Mouse (Mus musculus) thymus, adult 2 months (tissue): ENCODE results near the gene Ext2. TPM values are rescaled to one million over a fixed set of nuclear protein-coding genes. Genes with fewer than 3 reads are reported as not detected.

Experiments used
- DNase-seq: peaks from one replicate; pipeline ENCODE4 v3.0.0; 2021
- H3K27ac ChIP-seq: fragments of 200-500 bp; 2 replicates; pipeline ENCODE4 v1.5.1; 2012; ENCODE audit warnings: low read length, control low read depth; ENCODE audit not compliant: control insufficient read depth, insufficient read depth
- H3K27me3 ChIP-seq: fragments of 200-500 bp; 2 replicates; pipeline ENCODE4 v1.6.1; 2012; ENCODE audit warnings: mild to moderate bottlenecking, low read length, moderate library complexity, mixed read lengths; ENCODE audit not compliant: control insufficient read depth, insufficient read depth
- H3K36me3 ChIP-seq: fragments of 200-500 bp; 2 replicates; pipeline ENCODE4 v1.6.1; 2012; ENCODE audit warnings: mild to moderate bottlenecking, low read length, moderate library complexity; ENCODE audit not compliant: control insufficient read depth, insufficient read depth
- H3K4me1 ChIP-seq: fragments of 200-500 bp; replicated peaks from 2 replicates; pipeline ENCODE4 v1.6.1; 2012; ENCODE audit warnings: low read length; ENCODE audit not compliant: control insufficient read depth, insufficient read depth
- H3K4me3 ChIP-seq: fragments of 200-500 bp; 2 replicates; pipeline ENCODE4 v1.5.1; 2012; ENCODE audit warnings: mild to moderate bottlenecking, low read length, control low read depth, moderate library complexity; ENCODE audit not compliant: control insufficient read depth, insufficient read depth
- CTCF ChIP-seq: fragments of 200-500 bp; IDR thresholded peaks from 2 replicates; pipeline ENCODE4 v1.5.1; 2012; ENCODE audit warnings: mild to moderate bottlenecking, control low read depth, low read length, moderate library complexity, borderline replicate concordance; ENCODE audit not compliant: control insufficient read depth, poor library complexity, insufficient read depth; ENCODE audit errors: extremely low read depth
- POLR2A ChIP-seq: fragments of 200-500 bp; IDR thresholded peaks from 2 replicates; pipeline ENCODE4 v1.6.1; 2012; ENCODE audit warnings: mild to moderate bottlenecking, low read length, control low read depth, moderate library complexity; ENCODE audit not compliant: control insufficient read depth, poor library complexity, insufficient read depth; ENCODE audit errors: extremely low read depth
- WGBS: fragments of 180-500 bp; shearing (Covaris S2); methylation state at CpG from one replicate; pipeline ENCODE4 v1.1.7; 2018; 5-methylcytosine and 5-hydroxymethylcytosine counted together
- polyA plus RNA-seq: library from polyadenylated mRNA; depleted of rRNA; stranded (reverse); fragments of >200 nt; gene quantifications from 2 replicates; pipeline ENCODE4 v1.2.3, GENCODE M21; 2012; rRNA removed

The Ext2 gene
- polyA plus RNA-seq: 44.3 and 46.6 TPM in 2 replicates

GRCm38 (mm10) chr2:93822045-93822749, at the start of gene Ext2:
Ext2 (minus strand) TSS chr2:93822568.
- peak; percentile 100 for TF ChIP-seq CTCF
- peak; percentile 66 for TF ChIP-seq POLR2A
- DNase-seq: peak; percentile 91
- H3K36me3 ChIP-seq: no peaks in the 10 kb centered on the region
- peak within 1 kb of the TSS; percentile 65 for H3K4me3 ChIP-seq
- H3K27me3 ChIP-seq: no peaks in the 10 kb centered on the region
- H3K4me1 ChIP-seq: peaks cover 4% of the 10 kb centered on the region; the same call in 1 of the 2 replicates
- WGBS: 2% methylated on average over 66 of the region's 66 CpGs
- no peak within 1 kb of the TSS for H3K27ac ChIP-seq

GRCm38 (mm10) chr2:93871411-93871925, 49.1 kb upstream of the Ext2 start:
- H3K36me3 ChIP-seq: no peaks in the 10 kb centered on the region

GRCm38 (mm10) chr2:93870842-93871241, 48.5 kb upstream of the Ext2 start:
- DNase-seq: peak; percentile 41
- H3K27me3 ChIP-seq: no peaks in the 10 kb centered on the region

More at GRCm38 (mm10) chr2:93871411-93871925, 49.1 kb upstream of the Ext2 start:
- H3K4me1 ChIP-seq: no peaks in the 10 kb centered on the region
- TF ChIP-seq CTCF (no peak), POLR2A (no peak)
- no peak for DNase-seq
- WGBS: 97% methylated on average over 4 of the region's 4 CpGs
- H3K27me3 ChIP-seq: no peaks in the 10 kb centered on the region
- no peak overlapping the region for H3K27ac ChIP-seq
- H3K4me3 ChIP-seq: no peak overlapping the region

DNA sequence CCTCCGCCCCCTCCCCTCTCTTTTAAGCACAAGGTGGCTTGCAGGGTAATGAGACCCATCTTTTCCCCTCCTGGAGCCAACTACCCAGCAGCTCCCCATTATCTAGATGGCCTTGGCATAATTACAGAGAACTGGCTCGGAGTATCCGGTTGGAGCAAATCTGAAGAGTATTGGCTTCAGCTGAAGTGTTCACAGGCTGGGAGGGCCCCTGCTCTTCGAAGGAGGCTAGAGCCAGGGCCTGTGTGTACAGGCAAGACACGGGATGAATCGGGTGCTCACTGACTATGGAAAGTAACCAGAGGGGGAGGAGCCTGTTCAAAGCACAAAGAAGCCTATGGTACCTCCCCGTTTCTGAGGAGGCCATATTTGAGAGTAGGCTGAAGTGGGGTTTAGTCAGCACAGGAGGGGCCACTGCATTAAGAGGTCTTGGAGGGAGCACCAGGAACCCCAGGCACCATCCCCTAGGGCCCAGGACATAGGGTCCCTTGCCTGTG, 46.8 kb upstream of the Ext2 start, which contains the start of gene Accsl:
TSS of gene Accsl (minus strand) at position 51 of the 494 bp plus-strand sequence.
- TF ChIP-seq CTCF: no peak
- TF ChIP-seq POLR2A: no peak
- DNase-seq: no peak
- no peak within 1 kb of the TSS for H3K27ac ChIP-seq
- no peaks in the 10 kb centered on the region for H3K36me3 ChIP-seq
- no peaks in the 10 kb centered on the region for H3K27me3 ChIP-seq
- H3K4me3 ChIP-seq: no peak within 1 kb of the TSS
- no peaks in the 10 kb centered on the region for H3K4me1 ChIP-seq
- WGBS: 69% methylated on average over 7 of the region's 7 CpGs

More at GRCm38 (mm10) chr2:93870842-93871241, 48.5 kb upstream of the Ext2 start:
- Histone ChIP-seq H3K27ac (no peak overlapping the region), H3K4me1 (no peaks in the 10 kb centered on the region), H3K36me3 (no peaks in the 10 kb centered on the region), H3K4me3 (no peak overlapping the region)
- WGBS: 50% methylated on average over 4 of the region's 4 CpGs
- peak; percentile 21; the same call in 1 of the 2 replicates for TF ChIP-seq CTCF
- TF ChIP-seq POLR2A: no peak

GRCm38 (mm10) chr2:93868566-93868965, 46.2 kb upstream of the Ext2 start:
- Histone ChIP-seq H3K27ac (no peak overlapping the region), H3K27me3 (no peaks in the 10 kb centered on the region), H3K4me3 (no peak overlapping the region), H3K36me3 (no peaks in the 10 kb centered on the region), H3K4me1 (no peaks in the 10 kb centered on the region)
- no peak for TF ChIP-seq POLR2A
- 92% methylated on average over 11 of the region's 11 CpGs for WGBS
- DNase-seq: no peak

- WGBS: 85% methylated on average over 4 of the region's 4 CpGs
- no peak for DNase-seq
- H3K36me3 ChIP-seq: no peaks in the 10 kb centered on the region
- H3K27me3 ChIP-seq: no peaks in the 10 kb centered on the region
- no peak overlapping the region for H3K4me3 ChIP-seq
- H3K4me1 ChIP-seq: no peaks in the 10 kb centered on the region
- TF ChIP-seq CTCF (no peak), POLR2A (no peak)
- H3K27ac ChIP-seq: no peak overlapping the region
Measured at GRCm38 (mm10) chr2:93863229-93863628, 40.9 kb upstream of the Ext2 start.
